Mouse (Mus musculus): ENCODE results near the gene Lbx2. TPM values are rescaled to one million over a fixed set of nuclear protein-coding genes. Genes with fewer than 3 reads are reported as not detected.

Lbx2 gene
- polyA plus RNA-seq, 1 experiment, result 1.4 TPM

DNA sequence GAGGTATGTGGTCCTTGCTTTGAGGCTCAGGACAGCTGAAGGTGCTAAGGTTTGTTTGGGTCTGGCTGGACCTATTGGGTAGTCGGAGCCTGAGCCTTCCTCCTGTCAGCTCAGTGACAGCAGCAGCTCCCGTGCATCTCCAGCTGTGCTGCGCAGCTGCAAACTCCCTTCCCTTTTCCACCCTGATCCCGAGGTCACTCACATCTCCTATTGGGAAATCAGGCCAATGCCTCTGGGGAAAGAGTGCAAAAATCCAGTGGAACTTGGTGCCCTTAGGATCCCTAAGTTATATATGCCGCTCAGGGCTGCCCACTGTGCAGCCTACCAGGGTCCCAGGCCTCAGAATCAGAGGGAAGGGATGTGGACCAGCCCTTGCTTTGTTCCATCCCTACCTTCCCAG, 2.7 kb upstream of the Lbx2 start:
- Histone ChIP-seq H3K27me3 (replicated peaks; ENCODE audit: control insufficient read depth, insufficient read depth, low read length) (0 out of 2 replicates have a peak, but pooled peaks cover 1% of the 10 kb centered on the region), H3K27ac (ENCODE audit: insufficient read depth, low read depth, low read length) (no peak overlapping the region), H3K4me3 (ENCODE audit: insufficient read depth, low read depth, low read length) (no peak overlapping the region), H3K36me3 (ENCODE audit: control insufficient read depth, insufficient read depth, low read length) (no peaks in the 10 kb centered on the region), H3K4me1 (ENCODE audit: control insufficient read depth, insufficient read depth, low read length) (no peaks in the 10 kb centered on the region)
- 53% methylated on average over 5 of the region's 5 CpGs for WGBS
- TF ChIP-seq POLR2A (IDR thresholded peaks at IDR 0.05; ENCODE audit: low read depth, low read length) (no peak), CTCF (conservative IDR thresholded peaks at IDR 0.05; ENCODE audit: insufficient read depth, insufficient read length, low read depth, low read length) (no peak)
- no peak for DNase-seq

DNA sequence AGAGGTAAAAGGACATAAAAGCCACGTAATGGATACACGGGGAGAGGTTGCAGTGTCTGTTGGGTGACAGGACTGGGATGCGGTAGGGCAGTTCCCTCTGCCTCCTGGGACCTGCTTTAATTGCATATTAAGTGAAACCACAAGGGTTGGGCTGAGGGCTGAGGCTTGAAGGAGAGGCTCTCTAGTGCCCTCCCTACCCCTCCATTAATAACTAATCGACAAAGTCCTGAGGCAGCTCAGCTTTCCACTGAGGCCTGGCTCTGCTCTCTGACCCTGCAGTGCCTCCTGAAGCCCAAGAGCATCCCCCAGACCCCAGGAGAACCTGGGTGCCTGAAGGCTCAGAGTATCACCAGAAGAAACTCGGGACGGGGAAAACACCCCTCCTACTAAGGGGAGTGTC, 1.7 kb upstream of the Lbx2 start:
- no peaks in the 10 kb centered on the region for H3K4me1 ChIP-seq (ENCODE audit: control insufficient read depth, insufficient read depth, low read length)
- H3K4me3 ChIP-seq (ENCODE audit: insufficient read depth, low read depth, low read length), result no peak overlapping the region
- H3K27ac ChIP-seq (ENCODE audit: insufficient read depth, low read depth, low read length), result no peak overlapping the region
- 30% methylated on average over 6 of the region's 6 CpGs for WGBS
- peak; percentile 39 for DNase-seq
- no peaks in the 10 kb centered on the region for H3K36me3 ChIP-seq (ENCODE audit: control insufficient read depth, insufficient read depth, low read length)
- 0 out of 2 replicates have a peak, but pooled peaks cover 1% of the 10 kb centered on the region for H3K27me3 ChIP-seq (replicated peaks; ENCODE audit: control insufficient read depth, insufficient read depth, low read length)
- TF ChIP-seq POLR2A (IDR thresholded peaks at IDR 0.05; ENCODE audit: low read depth, low read length) (no peak), CTCF (conservative IDR thresholded peaks at IDR 0.05; ENCODE audit: insufficient read depth, insufficient read length, low read depth, low read length) (no peak)

DNA sequence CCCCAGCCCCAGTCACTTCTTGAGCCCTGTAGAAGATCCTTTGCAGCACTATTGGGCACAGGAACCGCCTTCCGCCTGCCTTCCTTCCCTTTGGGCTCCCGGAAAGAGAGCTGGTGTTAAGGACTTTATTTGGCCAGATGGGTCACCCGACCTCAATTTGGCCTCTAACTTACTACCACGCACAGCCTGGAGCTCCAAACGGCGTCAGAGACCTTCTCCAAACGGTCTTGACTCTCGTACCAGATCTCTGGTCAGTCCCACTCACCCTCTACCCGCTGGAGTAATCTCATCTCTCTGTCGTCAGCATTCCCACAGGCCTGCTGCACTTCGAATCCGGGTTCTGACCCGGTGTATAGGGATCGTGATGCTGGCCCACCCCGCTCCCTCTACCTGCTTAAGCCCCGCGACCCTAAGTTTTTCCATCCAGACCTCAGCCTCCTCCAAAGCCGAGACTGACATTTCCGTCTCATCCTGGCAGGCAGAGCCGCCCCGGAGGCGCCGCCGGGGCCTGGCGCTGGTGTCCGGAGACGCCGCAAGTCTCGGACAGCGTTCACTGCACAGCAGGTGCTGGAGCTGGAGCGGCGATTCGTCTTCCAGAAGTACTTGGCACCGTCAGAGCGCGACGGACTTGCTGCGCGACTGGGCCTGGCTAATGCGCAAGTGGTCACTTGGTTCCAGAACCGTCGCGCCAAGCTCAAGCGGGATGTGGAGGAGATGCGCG, 1.2 kb downstream of the Lbx2 start:
- WGBS, result 23% methylated on average over 47 of the region's 47 CpGs
- H3K27ac ChIP-seq (ENCODE audit: insufficient read depth, low read depth, low read length), result peak overlapping the region; percentile 40
- no peak for TF ChIP-seq CTCF (conservative IDR thresholded peaks at IDR 0.05; ENCODE audit: insufficient read depth, insufficient read length, low read depth, low read length)
- no peak for TF ChIP-seq POLR2A (IDR thresholded peaks at IDR 0.05; ENCODE audit: low read depth, low read length)

DNA sequence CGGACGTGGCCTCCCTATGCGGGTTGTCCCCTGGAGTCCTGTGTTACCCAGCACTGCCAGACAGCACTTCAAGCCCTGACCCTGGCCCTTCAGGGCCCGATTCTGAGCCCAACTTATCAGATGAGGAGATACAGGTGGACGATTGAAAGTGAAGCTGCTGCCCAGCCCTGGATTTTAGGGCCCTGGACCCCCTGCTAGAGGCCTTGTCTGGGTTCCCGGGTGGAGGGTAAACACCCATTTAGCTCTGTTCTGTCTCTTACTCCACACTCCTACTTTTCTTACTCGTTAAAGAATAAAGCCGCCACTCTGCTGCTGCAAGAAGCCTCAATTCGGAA, 1.7 kb downstream of the Lbx2 start:
- 0 out of 2 replicates have a peak overlapping the region, but pooled peaks have one; percentile 40 for H3K27ac ChIP-seq (ENCODE audit: insufficient read depth, low read depth, low read length)
- H3K4me1 ChIP-seq (ENCODE audit: control insufficient read depth, insufficient read depth, low read length), result 0 out of 2 replicates have a peak, but pooled peaks cover 3% of the 10 kb centered on the region
- H3K36me3 ChIP-seq (ENCODE audit: control insufficient read depth, insufficient read depth, low read length), result no peaks in the 10 kb centered on the region
- TF ChIP-seq CTCF (conservative IDR thresholded peaks at IDR 0.05; ENCODE audit: insufficient read depth, insufficient read length, low read depth, low read length) (no peak), POLR2A (IDR thresholded peaks at IDR 0.05; ENCODE audit: low read depth, low read length) (no peak)
- peak overlapping the region; percentile 48 for H3K4me3 ChIP-seq (ENCODE audit: insufficient read depth, low read depth, low read length)
- 0 out of 2 replicates have a peak, but pooled peaks cover 1% of the 10 kb centered on the region for H3K27me3 ChIP-seq (replicated peaks; ENCODE audit: control insufficient read depth, insufficient read depth, low read length)
- no peak for DNase-seq
- WGBS, result 47% methylated on average over 9 of the region's 9 CpGs

More for the DNA sequence above, 1.2 kb downstream of the Lbx2 start:
- H3K4me3 ChIP-seq (ENCODE audit: insufficient read depth, low read depth, low read length), result peak overlapping the region; percentile 48
- DNase-seq, result peak; percentile 65
- H3K27me3 ChIP-seq (replicated peaks; ENCODE audit: control insufficient read depth, insufficient read depth, low read length), result 0 out of 2 replicates have a peak, but pooled peaks cover 1% of the 10 kb centered on the region
- H3K36me3 ChIP-seq (ENCODE audit: control insufficient read depth, insufficient read depth, low read length), result no peaks in the 10 kb centered on the region
- H3K4me1 ChIP-seq (ENCODE audit: control insufficient read depth, insufficient read depth, low read length), result no peaks in the 10 kb centered on the region

- Histone ChIP-seq H3K36me3 (ENCODE audit: control insufficient read depth, insufficient read depth, low read length) (no peaks in the 10 kb centered on the region), H3K4me1 (ENCODE audit: control insufficient read depth, insufficient read depth, low read length) (0 out of 2 replicates have a peak, but pooled peaks cover 3% of the 10 kb centered on the region), H3K27ac (ENCODE audit: insufficient read depth, low read depth, low read length) (0 out of 2 replicates have a peak overlapping the region, but pooled peaks have one; percentile 17), H3K4me3 (ENCODE audit: insufficient read depth, low read depth, low read length) (no peak overlapping the region), H3K27me3 (replicated peaks; ENCODE audit: control insufficient read depth, insufficient read depth, low read length) (no peaks in the 10 kb centered on the region)
- peak; percentile 59 for DNase-seq
- 17% methylated on average over 6 of the region's 6 CpGs for WGBS
- no peak for TF ChIP-seq POLR2A (IDR thresholded peaks at IDR 0.05; ENCODE audit: low read depth, low read length)
- TF ChIP-seq CTCF (conservative IDR thresholded peaks at IDR 0.05; ENCODE audit: insufficient read depth, insufficient read length, low read depth, low read length), result no peak
Observed at GRCm38 (mm10) chr6:83092416-83093127, 6.4 kb downstream of the Lbx2 start.

DNA sequence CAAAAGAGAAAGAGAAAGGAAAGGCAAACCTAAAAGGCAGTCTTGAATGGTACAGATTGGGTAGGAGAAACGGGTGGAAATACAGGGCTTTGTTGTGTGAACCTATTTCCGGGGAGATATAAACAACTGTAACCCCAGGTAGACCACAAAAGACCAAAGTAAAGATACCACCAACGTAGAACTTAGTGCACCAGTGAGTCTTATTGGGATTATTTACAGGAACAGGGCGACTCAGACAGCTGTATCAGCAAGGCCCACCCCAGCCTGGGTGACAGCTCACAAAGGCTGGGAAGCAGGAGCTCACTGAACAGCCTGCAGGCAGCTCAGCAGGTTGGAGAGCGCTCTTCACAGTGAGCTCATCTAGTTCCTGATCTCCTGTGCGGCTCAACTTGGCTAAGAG, 9.8 kb downstream of the Lbx2 start:
- no peak for TF ChIP-seq CTCF (conservative IDR thresholded peaks at IDR 0.05; ENCODE audit: insufficient read depth, insufficient read length, low read depth, low read length)
- no peak for TF ChIP-seq POLR2A (IDR thresholded peaks at IDR 0.05; ENCODE audit: low read depth, low read length)
- no peaks in the 10 kb centered on the region for H3K27me3 ChIP-seq (replicated peaks; ENCODE audit: control insufficient read depth, insufficient read depth, low read length)
- no peak for DNase-seq
- H3K36me3 ChIP-seq (ENCODE audit: control insufficient read depth, insufficient read depth, low read length), result no peaks in the 10 kb centered on the region
- peaks cover 8% of the 10 kb centered on the region; the same call in 1 of the 2 replicates for H3K4me1 ChIP-seq (ENCODE audit: control insufficient read depth, insufficient read depth, low read length)
- 87% methylated on average over 6 of the region's 6 CpGs for WGBS
- H3K27ac ChIP-seq (ENCODE audit: insufficient read depth, low read depth, low read length), result no peak overlapping the region
- no peak overlapping the region for H3K4me3 ChIP-seq (ENCODE audit: insufficient read depth, low read depth, low read length)

GRCm38 (mm10) chr6:83098411-83098810, 12.2 kb downstream of the Lbx2 start:
- Histone ChIP-seq H3K4me1 (ENCODE audit: control insufficient read depth, insufficient read depth, low read length) (peaks cover 19% of the 10 kb centered on the region), H3K27ac (ENCODE audit: insufficient read depth, low read depth, low read length) (no peak overlapping the region), H3K27me3 (replicated peaks; ENCODE audit: control insufficient read depth, insufficient read depth, low read length) (no peaks in the 10 kb centered on the region), H3K4me3 (ENCODE audit: insufficient read depth, low read depth, low read length) (no peak overlapping the region), H3K36me3 (ENCODE audit: control insufficient read depth, insufficient read depth, low read length) (no peaks in the 10 kb centered on the region)
- WGBS, result 27% methylated on average over 2 of the region's 2 CpGs
- no peak for TF ChIP-seq POLR2A (IDR thresholded peaks at IDR 0.05; ENCODE audit: low read depth, low read length)
- TF ChIP-seq CTCF (conservative IDR thresholded peaks at IDR 0.05; ENCODE audit: insufficient read depth, insufficient read length, low read depth, low read length), result no peak
- peak; percentile 91 for DNase-seq
